Mouse (Mus musculus) brown adipose tissue, adult 24 weeks (tissue): ENCODE measurements at regions not wholly inside any gene's neighbourhood (a gene's known extent, or its start where the extent isn't known, plus 50 kb on each side); places are given as distances from the start of the nearest gene placed in this dataset.
"Not testable (repeated sequence)": the region's sequence is repeated elsewhere in the genome, so short reads cannot be mapped to it uniquely, and the experiment has no call there.

ENCODE experiments used
- H3K27ac ChIP-seq: fragments of 200-500 bp; replicated peaks from 2 replicates; pipeline ENCODE4 v1.5.1; 2012; ENCODE audit warnings: low read depth, mild to moderate bottlenecking, low read length
- H3K4me1 ChIP-seq: fragments of 200-500 bp; 2 replicates; pipeline ENCODE4 v1.6.1; 2012; ENCODE audit warnings: low read length, mixed read lengths; ENCODE audit not compliant: control insufficient read depth, insufficient read depth, insufficient read length
- H3K4me3 ChIP-seq: fragments of 200-500 bp; 2 replicates; pipeline ENCODE4 v1.5.1; 2012; ENCODE audit warnings: low read depth, mild to moderate bottlenecking, low read length, moderate library complexity; ENCODE audit not compliant: insufficient read depth

GRCm38 (mm10) chr2:160525301-160526205 lies 120.1 kb upstream of the Top1 start:
- no peak overlapping the region for H3K4me3 ChIP-seq
- no peak overlapping the region for H3K27ac ChIP-seq
- peaks cover 10% of the 10 kb centered on the region for H3K4me1 ChIP-seq

- Histone ChIP-seq H3K4me1 (peaks cover 17% of the 10 kb centered on the region), H3K4me3 (no peak overlapping the region), H3K27ac (no peak overlapping the region)
These were observed 119.1 kb upstream of the Top1 start for GRCm38 (mm10) chr2:160526377-160527125.

- Histone ChIP-seq H3K4me3 (no peak overlapping the region), H3K27ac (no peak overlapping the region), H3K4me1 (peaks cover 17% of the 10 kb centered on the region)
These were observed 116.4 kb upstream of the Top1 start for GRCm38 (mm10) chr2:160529306-160529705.

- Histone ChIP-seq H3K4me3 (no peak overlapping the region), H3K4me1 (peaks cover 17% of the 10 kb centered on the region), H3K27ac (no peak overlapping the region)
These were observed 115.3 kb upstream of the Top1 start for GRCm38 (mm10) chr2:160530377-160530776.

- no peak overlapping the region for H3K4me3 ChIP-seq
- H3K27ac ChIP-seq: no peak overlapping the region
- H3K4me1 ChIP-seq: no peaks in the 10 kb centered on the region
These were observed 108.4 kb upstream of the Top1 start for GRCm38 (mm10) chr2:160537319-160537719.

- no peak overlapping the region for H3K27ac ChIP-seq
- H3K4me1 ChIP-seq: no peaks in the 10 kb centered on the region
- H3K4me3 ChIP-seq: no peak overlapping the region
These were observed 100.2 kb upstream of the Top1 start for GRCm38 (mm10) chr2:160545527-160545926.

GRCm38 (mm10) chr2:160552121-160552669 lies 93.5 kb upstream of the Top1 start:
- H3K27ac ChIP-seq: no peak overlapping the region
- H3K4me1 ChIP-seq: no peaks in the 10 kb centered on the region
- no peak overlapping the region for H3K4me3 ChIP-seq

GRCm38 (mm10) chr2:160561711-160562110 lies 84.0 kb upstream of the Top1 start:
- Histone ChIP-seq H3K27ac (no peak overlapping the region), H3K4me1 (no peaks in the 10 kb centered on the region), H3K4me3 (no peak overlapping the region)

GRCm38 (mm10) chr2:160567813-160568212 lies 77.9 kb upstream of the Top1 start:
- Histone ChIP-seq H3K4me1 (no peaks in the 10 kb centered on the region), H3K27ac (no peak overlapping the region), H3K4me3 (no peak overlapping the region)

GRCm38 (mm10) chr2:160569496-160569895 lies 76.2 kb upstream of the Top1 start:
- H3K4me3 ChIP-seq: no peak overlapping the region
- H3K27ac ChIP-seq: no peak overlapping the region
- H3K4me1 ChIP-seq: no peaks in the 10 kb centered on the region

GRCm38 (mm10) chr2:160578384-160579320 lies 67.0 kb upstream of the Top1 start:
- no peak overlapping the region for H3K4me3 ChIP-seq
- no peaks in the 10 kb centered on the region for H3K4me1 ChIP-seq
- no peak overlapping the region for H3K27ac ChIP-seq

- no peak overlapping the region for H3K27ac ChIP-seq
- no peaks in the 10 kb centered on the region for H3K4me1 ChIP-seq
- H3K4me3 ChIP-seq: no peak overlapping the region
These were observed 65.4 kb upstream of the Top1 start for GRCm38 (mm10) chr2:160580250-160580649.

GRCm38 (mm10) chr2:160581029-160581428 lies 64.7 kb upstream of the Top1 start:
- H3K4me1 ChIP-seq: no peaks in the 10 kb centered on the region
- no peak overlapping the region for H3K4me3 ChIP-seq
- no peak overlapping the region for H3K27ac ChIP-seq

GRCm38 (mm10) chr2:160583034-160583433 lies 62.7 kb upstream of the Top1 start:
- H3K4me3 ChIP-seq, H3K4me1 ChIP-seq, H3K27ac ChIP-seq: not testable (repeated sequence)
